Mouse (Mus musculus): ENCODE results near the gene Cfap74.
"Not testable (repeated sequence)": the region's sequence is repeated elsewhere in the genome, so short reads cannot be mapped to it uniquely, and the experiment has no call there.

- TF ChIP-seq CTCF (IDR thresholded peaks at IDR 0.05; ENCODE audit: low read depth, low read length); TAL1 (conservative IDR thresholded peaks at IDR 0.05; ENCODE audit: low read depth, low read length); GATA1 (IDR thresholded peaks at IDR 0.05; ENCODE audit: borderline replicate concordance, low read length): not testable (repeated sequence)
Measured at GRCm38 (mm10) chr4:155473796-155474195, 64.8 kb downstream of the Cfap74 start.
